Mouse (Mus musculus) right cerebral cortex, postnatal 36 days (tissue): ENCODE data around the gene Palld.

Source experiments
- DNase-seq, 2 experiments: peaks; one replicate each; pipeline ENCODE4 v3.0.0; 2022; ENCODE audit warnings: low spot score in 2 of 2, mixed read lengths in 1 of 2

Palld gene

DNA sequence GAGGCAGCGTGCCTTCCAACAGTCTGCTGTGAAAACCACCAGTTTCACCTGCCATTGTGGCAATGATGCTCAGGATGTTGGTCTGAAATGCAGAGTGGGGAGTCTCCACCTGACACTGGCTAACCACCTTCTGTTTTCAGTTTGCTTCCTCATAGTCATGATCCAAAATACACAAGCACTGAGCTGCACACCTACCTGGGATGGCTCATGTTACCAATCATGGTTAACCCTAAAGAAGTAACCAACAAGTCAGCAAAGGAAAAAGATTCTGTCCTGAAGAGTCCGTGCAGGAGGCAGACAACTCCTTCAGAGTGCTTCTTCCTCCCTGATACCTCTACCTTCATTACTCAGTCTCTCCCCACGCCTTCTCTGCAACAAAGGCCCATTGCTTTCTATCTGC lies 314.8 kb downstream of the Palld start:
- no peak for DNase-seq

DNA sequence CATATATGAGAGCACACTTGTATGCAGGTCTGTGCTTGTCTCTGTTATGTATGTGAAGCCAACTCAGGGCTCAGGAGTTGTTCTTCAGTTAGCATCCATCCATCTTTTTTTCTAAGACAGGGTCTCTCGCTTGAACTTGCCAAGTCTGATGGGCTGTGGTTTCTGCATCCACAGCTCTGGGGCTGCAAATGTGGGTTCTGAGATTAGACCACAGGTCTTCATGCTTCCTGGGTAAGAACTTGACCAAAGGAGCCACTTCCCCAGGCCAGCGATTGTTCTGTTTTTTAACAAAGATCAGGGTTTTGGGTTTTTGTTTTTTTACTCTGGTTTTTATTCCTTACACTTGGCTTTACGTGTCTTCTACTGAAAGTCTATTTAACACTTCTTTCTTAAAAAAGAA lies 316.0 kb downstream of the Palld start:
- DNase-seq: no peak

DNA sequence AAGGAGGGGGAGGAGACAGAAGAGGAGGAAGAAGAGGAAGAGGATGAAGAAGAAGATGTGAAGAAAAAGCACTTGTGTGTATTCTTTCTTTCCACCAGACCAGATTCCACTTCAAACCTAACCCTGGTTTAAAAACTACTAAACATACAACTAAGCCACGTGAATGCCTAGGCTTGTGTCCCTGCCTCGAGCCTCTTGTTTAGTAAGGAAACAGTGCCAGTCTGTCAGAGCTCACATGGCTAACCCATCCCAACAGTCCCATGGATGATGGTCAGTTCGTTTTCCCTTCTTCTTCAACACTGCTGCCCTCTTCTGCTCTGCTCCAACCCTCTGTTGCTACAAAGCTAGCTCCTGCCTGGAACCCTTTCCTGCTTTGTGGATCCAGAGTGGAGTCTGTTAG lies 316.7 kb downstream of the Palld start:
- no peak for DNase-seq

DNA sequence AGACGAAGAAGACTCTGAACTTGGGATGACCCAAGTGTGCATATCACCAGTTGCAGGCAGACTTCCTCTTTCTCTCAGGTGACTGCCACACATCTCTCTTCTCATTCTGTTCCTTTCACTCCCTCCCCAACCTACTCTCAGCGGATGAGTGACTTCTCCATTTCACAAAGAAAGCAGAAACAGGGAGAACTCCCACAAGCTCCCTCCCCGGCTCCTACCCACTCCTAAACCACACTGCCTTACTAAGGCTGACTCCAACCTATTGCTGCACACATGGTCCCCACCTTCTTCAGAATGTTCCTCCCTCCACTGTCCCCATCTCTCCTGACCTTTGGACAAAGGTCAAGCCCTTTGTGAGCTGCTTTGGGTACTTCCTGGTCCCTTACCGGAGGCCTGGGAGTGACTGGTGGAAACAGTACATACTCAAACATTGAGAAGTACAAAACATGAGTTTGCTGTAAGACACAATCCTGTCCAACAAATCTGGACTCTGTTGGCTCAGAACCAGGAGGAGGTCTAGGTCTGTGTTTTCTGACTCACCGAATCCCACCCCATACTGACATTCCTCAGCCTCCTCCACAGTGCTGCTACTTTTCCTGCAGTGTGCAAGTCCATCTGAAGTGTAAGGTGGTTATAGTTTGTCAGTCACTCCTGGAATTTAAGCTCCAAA lies 317.6 kb downstream of the Palld start:
- no peak for DNase-seq

DNA sequence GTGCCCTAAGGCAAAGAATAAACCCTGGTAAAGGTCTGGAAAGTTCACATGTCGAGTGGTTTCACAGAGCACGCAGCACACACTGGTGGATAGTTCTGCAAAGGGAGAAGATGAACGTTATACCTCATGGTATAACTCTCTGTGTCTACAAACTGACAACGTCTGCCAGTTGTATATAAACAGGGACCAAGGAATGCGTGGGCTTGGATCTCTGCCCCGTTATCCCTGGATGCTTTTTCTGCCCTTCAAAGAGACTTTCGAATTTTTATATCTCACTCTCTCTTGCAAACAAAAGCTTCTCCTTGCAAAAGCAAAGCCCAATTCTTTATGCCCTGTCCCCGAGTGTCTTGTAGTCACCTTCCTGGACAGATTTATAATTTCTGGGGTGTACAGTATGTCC lies 319.9 kb downstream of the Palld start:
- DNase-seq: no peak

DNA sequence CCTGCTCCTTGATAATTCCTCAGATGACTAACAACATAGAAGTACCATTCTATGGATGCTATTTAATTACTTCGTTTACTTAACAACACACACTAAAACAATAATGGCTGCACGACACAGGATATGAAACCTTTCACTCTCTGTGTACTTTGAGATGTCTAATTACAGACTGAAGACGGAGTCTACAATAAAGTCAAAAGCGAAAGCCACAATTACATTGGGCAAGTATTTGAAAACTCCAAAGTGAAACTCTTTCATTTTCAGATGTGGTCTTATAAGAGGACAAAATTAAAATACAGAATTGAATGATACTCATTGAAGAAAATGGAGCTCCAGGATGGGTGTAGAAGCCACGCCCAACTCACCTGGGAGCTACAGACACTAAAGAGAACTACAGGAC lies 321.2 kb downstream of the Palld start:
- no peak for DNase-seq

DNA sequence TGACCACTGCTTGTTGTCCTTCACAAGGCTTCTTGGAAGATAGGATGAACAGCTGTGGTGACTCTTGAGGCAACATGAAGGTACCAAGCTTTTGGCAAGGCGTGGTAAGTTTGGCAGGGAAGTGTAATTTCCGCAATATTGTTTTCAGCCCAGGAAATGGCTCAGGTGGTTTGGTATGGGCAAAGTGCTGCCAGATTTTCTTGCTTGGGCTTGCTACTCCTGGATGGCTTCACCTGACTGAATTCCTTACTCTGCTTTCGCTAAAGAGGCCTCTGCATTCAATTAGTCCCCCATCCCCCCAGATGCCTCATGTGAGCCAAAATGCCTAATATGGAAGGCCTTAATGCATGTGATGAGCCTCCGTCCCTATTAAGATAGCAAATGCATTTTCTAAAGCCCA lies 322.7 kb downstream of the Palld start:
- DNase-seq: no peak

DNA sequence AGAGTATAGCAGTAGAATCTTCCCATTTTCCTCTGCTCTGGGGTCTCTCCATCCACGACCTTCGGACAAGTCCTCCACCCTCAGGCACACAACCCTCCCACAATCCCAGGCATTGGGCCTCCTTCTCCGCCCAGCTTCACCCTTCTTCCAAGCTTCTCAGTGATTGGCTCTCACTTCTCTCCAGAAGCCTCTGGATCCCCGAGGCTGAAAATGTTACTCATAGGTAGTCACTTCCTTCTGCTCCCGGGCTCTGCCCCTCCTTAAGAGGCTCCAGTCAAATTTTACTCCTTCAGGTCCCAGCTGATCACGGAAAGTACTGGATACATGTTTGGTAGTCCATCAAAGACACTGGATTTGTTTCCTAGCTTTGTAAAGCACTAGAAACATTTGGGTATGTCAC lies 323.7 kb downstream of the Palld start:
- no peak for DNase-seq

DNA sequence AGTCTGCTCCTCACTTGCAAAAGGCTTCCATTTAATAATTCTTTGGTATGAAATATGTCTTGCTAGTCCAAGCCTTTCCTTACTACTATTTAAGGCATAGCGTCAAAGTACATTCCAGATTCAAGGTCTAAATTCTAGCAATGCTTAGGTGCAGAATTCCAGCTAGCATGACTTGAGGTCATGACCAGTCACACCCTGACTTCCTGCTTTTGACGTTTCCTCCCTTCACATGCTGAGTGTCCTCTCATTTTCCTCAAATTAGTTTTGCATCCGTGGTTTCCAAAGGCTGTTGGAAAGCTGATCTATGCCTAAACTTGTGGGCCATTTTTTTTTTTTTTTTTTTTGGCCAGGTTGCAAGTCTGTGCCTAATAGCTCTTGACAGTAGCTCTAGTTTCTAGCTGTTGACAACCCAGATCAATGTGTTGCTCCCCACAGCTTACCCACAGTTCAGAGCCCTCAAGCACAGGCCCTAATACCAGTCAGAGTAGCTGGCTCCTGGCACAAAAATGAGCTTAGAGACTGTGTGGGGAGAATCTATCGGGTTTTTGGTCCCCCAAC lies 327.3 kb downstream of the Palld start:
- no peak for DNase-seq

DNA sequence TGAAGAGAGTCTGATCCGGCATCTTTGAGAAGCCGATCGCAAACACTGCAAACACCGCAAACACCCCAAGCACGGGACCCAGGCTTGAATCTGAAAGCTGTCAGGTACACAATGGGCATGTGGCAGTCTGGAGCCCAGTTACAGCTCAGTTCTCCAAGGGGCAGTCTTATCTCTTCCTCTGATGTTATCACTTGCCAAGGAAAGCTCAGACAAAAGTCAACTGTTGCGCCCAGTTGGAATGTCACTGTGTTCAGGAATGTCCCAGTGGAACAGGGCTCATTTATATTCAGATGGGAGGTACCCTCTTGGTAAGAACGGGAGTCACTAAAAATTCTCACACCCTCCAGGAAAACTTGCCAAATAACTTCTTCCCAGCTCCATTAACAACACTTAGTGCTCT lies 328.0 kb downstream of the Palld start:
- DNase-seq: no peak

DNA sequence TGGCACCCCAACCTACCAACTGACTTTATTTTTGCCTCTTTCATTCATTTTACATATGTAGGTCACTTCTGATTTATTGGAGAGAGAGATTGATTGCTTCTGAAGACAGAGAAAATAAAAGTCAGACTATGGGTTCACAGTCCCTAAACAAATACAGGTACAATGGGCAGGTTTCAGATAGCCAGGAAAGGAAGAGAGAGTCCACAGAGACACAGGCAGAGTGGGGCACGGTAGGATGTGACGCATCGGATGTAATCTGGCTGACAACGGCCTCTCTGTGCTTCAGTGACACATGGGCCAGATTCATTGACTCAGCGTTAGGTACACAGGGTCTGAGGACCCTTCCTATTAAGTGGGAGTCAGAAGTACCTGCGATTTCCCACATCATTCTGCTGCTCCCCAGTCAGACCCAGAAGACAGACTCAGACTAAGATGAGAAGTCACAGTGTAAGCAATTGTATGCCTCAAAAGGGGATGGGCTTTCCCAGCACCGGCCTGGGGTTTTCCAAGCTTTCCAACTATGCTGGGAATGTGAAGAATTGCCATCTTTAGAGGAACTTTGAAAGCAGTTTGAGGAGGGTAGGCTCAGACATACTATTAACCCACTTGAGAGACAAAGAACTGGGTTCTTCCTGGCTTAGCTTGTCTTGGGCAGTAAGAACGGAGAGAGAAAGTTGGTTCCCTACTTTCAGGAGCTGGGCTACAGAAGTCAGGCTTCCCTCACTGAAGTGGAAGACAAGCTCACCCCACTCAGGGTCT lies 329.1 kb downstream of the Palld start:
- no peak for DNase-seq

DNA sequence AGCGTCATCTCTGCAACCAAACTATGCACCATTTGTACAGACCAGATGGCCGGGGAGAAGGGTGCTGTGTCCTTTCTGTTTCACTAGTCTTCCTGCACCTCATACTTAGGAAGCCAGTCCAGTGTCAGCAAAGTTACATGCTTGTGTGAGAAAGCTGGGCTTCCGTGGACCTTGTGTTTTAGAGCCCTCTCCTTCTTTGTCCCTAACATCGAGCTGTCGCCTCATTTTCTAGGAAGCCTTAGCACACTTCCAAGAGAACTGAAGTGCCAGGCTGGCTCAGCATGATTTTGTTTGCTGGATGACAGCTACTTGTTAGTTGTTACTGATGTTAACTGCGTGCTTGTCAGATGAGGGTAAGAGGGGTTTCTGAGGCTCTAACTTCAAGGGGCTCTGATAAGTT lies 329.8 kb downstream of the Palld start:
- DNase-seq: no peak

DNA sequence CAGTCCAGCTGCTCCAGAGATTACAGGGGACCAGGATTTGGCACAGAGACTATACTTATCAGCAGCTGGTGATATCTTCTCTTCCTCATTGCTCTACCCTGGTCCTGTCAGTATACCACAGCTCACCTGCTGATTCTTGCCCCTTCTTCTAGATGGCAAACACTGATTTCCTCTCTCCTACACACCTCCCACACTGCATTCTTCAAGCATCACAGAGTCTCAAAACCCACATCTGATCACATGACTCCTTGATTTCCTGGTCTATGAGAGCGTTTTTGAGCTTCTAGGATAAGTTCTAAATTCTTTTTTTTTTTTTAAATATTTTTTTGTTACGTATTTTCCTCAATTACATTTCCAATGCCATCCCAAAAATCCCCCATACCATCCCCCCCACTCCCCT lies 331.9 kb downstream of the Palld start:
- DNase-seq: no peak

DNA sequence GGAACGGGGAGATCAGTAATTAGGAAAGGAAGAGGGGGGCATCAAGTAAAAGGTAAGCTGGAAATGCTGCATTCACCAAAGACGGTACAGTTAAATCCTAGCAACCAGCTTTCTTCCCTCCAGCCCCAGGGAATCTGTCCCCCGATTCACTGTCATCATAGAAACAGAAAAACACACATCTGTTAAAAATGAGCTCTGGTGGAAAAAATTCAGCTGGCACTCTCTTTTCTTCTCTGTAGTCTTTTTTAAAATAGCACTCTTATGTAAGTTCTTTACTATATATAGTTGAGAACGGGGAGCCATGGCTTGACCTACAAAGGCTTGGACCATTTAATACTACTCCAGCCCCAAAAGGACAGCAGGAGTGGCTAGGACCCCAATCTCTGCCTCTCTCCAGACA lies 332.8 kb downstream of the Palld start:
- no peak for DNase-seq

DNA sequence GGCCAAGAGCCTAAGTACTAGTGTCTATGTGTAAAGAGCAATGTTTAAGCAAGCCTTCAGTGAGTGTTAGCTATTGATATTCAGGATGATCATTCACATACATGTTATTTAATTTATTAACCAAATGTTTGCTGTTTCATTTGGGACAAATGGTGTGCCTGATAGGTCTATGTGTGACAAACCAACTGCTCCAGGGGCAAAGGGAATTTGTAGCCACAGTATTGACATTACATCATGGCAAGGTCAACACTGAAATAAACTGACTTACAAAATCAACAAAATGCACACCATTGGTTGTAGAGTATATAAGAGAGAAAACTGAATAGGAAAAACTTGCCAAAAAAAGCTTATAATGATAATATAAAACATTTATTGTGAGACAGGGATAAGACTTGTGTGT lies 333.3 kb downstream of the Palld start:
- DNase-seq: no peak

DNA sequence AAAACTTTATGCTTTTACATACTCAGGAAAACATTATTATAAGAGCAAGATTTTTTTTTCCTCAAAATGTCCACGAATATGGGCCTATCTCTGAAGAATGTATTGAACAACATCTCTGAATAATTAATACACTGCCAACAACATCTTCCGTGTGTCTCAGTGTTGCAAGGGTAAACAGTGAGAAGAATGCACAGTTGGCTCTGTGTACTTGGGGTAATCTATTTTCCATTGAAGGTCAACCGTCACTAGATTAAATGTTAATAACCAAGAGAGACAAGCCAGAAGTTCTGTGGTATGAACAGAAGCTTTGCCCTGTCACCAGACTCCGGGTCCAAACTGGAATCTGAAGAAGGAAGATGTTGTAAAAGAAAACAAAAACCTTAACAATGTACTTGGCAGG lies 339.1 kb downstream of the Palld start:
- DNase-seq: no peak

DNA sequence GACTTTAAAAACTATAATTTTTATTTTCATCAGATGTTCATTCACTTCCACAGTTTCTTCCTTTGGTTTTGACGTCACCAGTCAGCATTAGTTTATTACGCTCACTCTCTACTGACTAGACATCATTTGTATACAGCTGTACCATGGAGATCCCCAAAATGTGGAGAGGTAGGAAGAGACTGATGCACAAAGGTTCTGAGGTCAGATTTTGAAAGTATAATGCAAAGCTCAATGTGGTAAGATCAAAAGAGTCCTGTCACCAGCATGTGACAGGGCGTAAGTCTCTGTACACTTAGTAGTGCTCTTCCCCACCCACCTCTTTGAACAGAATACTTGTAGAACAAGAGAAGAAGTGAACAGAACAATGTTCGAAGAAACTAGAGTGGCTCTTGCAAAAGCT lies 339.9 kb downstream of the Palld start:
- no peak for DNase-seq

DNA sequence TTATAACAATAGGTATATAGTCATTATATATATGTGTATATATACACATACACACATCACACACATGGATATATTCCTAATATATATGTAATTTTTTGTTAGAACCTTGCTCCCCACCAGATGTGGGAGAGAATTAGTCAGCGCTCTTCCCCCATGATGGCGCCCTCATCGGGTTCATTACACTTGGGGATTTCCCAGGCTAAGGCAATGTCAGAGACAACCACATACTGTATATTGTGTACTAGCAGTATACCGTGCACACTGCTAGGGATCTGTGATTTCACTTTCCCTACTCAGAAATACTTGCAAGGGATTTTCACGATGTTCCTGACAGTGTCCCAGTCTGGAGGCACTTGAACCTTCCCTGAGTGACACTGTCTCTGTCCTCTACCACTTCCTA lies 341.3 kb downstream of the Palld start:
- no peak for DNase-seq

DNA sequence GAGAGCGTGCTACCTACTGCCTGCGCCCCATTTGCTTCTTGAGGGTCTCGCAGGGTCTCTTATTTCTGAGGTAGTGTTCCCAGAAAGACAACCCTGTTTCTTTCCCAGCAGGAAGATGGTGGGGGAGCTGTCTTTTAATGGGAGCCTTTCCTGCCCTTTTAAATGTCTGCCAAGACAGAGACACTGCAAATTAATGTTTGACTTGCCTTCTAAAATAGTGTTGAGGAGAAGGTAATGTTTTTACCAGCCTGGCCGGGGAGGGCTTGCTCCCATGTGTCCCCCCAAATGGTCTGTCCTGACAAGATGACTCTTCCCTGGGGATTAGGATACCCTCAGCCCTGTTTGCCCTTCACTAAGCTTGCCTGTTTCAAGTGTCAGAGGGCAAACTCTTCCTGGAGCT lies 342.5 kb downstream of the Palld start:
- DNase-seq: no peak

DNA sequence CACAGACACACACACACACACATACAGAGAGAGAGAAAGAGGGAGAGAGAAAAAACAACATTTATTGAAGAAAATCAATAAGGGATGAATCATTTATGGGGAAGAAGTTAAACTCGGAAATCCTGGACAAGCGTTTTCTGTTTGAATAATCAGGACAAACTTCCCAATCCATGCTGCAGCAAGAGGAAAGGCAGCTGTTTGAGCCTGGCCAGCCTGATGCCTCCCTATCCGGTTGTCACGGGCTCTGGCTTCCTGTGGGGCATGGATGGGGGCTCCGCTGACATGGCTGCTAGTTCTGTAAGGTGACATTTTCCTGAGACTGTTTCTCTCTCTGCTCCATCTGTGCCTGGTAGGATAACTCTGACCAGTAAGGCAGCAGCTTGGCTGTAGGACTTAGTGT lies 343.0 kb downstream of the Palld start:
- DNase-seq: no peak

DNA sequence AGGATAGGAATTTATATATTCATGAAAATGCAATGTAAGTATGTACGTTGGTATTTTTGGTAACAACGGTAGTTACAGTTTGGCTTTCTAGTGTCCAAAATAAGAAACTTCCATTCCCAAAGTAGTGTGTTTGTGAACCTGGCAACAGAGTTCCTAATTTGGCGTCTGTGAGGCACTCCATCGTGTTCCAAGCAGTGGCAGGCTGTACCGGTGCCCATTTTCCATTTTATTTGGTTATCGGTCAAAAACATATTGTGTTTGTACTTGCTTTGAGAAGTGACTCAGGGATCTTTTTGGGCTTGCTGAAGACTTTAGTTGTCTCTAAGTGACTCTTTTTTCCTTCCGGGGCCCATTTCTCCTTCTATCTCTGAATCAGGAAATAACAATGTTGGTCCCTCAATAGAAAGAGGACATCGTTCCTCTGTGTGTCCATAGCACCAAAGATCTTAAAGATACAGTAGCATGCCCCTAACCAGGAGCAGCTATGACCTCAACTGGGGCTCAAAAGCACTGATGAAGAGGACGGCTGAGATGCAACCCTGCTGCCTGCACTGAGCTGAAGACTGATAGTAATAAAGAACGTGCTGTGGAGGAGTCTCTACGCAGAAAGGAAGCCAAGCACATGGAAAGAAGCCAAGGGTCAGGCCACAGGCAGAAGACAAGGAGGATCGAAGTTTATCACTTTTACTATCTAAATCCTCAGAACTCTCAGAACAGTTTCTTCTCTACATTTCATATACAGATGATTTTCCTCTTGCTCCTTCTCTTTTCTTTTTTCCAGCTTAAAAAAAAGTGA lies 344.2 kb downstream of the Palld start:
- DNase-seq: no peak

DNA sequence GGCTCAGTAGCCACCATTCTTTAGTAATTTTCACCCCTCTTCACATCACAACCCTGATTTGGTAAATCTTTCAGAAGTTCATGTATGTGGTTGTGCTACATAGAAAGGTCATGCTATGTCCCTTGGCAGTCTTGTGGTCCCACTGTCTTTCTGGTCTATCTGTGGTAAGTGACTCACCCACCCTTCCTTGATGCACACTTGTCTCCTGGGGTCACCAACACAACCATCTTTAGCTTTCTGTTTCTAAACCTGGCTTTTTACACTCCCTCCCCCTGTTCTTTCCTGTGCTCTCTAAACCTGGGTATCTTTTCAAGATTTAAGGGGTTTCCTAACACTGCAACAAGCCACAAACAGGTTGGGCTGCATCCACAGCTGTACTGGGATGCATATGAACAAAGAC lies 345.5 kb downstream of the Palld start:
- DNase-seq: no peak

DNA sequence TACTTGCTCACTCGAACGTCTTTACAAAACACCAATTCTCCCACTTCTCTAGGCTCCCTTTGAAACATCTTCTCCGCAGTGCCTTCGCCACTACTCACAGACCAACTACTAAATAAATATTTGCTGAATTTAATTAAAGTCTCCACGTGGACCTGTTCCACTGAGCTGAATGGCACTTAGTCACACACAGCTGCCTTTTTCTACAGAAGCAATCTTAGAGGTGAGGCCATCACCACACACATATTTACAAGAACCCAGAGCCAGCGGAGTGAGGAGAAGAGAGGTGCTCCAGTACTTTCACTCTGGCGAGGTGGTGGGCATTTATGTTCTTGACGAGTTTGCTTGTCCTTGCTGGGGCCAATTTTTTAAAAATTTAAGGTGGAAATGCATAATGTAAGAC lies 346.3 kb downstream of the Palld start:
- no peak for DNase-seq
